Mouse (Mus musculus) ES-E14 (cell line): Measurements from ENCODE around the gene Ptprg.

Experiments
- HCFC1 ChIP-seq: IDR thresholded peaks from 2 replicates; pipeline ENCODE4 v1.6.1; 2012; ENCODE audit warnings: low read length, inconsistent platforms, borderline replicate concordance; ENCODE audit not compliant: insufficient read depth
- MAFK ChIP-seq: IDR thresholded peaks from 2 replicates; pipeline ENCODE4 v1.6.1; 2014; ENCODE audit warnings: mild to moderate bottlenecking, low read depth, low read length, inconsistent platforms; ENCODE audit not compliant: insufficient read depth
- ZC3H11A ChIP-seq: IDR thresholded peaks from 2 replicates; pipeline ENCODE4 v1.6.1; 2012; ENCODE audit warnings: low read depth, mild to moderate bottlenecking, inconsistent platforms, low read length, borderline replicate concordance

- TF ChIP-seq ZC3H11A (no peak), HCFC1 (no peak), MAFK (no peak)
These were observed 409.2 kb downstream of the Ptprg start for GRCm38 (mm10) chr14:11962561-11962960.
